Comparison of ENCODE assay signal across 8 mouse cellular contexts in genomic region chr1:129244292-129244691, GRCm38 (mm10). TPM values are rescaled to one million over a fixed set of nuclear protein-coding genes. Genes with fewer than 3 reads are reported as not detected.
DNase-seq lines count a peak whose midpoint lies in the region; ATAC-seq lines count a peak whose summit lies in the region.

No protein-coding gene starts in this region.

- peak; percentile 10 for DNase-seq in adrenal gland, postnatal 14 days
- DNase-seq in adrenal gland, adult 18-20 months (ENCODE audit: low spot score in 2 of 2): no peak
- DNase-seq in right cerebral cortex, adult 18-20 months: peak; percentile 32
- DNase-seq in right cerebral cortex, postnatal 25 days: no peak
- peak; percentile 26 to 45 for DNase-seq in left cerebral cortex, postnatal 14 days (ENCODE audit: low spot score in 2 of 2)
- peak; percentile 5 for DNase-seq in thymus, postnatal 14 days
- DNase-seq in c-Kit-positive CD71-positive TER-119-positive erythroid progenitor cells, embryonic 14.5 days (ENCODE audit: low spot score): no peak

- intact Hi-C loops in left cerebral cortex, postnatal 14 days (cut with DNase I): loop anchor here (2.0 kb wide), 1 partner anchor 369 kb away; no protein-coding TSS in a partner anchor

- peak; percentile 56; the same call in 1 of the 2 replicates for ATAC-seq in granulocyte monocyte progenitor cell, adult 5-6 weeks (replicated peaks; ENCODE audit: poor library complexity, severe bottlenecking)

RNA-seq across cellular contexts. Expression of gene Thsd7b, which starts 28.8 kb away (rescaled TPM):
- 0.45 and 0.56 TPM in 2 replicates for total RNA-seq in adrenal gland, postnatal 14 days (2021)
- 1 to 10 TPM in 1 of 2 experiments, under 1 TPM in 1; 0.67 to 1.2 TPM for total RNA-seq in adrenal gland, adult 18-20 months (2021)
- not detected in 2 replicates for total RNA-seq in granulocyte monocyte progenitor cell, adult 5-6 weeks (2014; fragmentation: Nextera tagmentation)
- not detected in 2 replicates for total RNA-seq in granulocyte monocyte progenitor cell, adult 5-6 weeks (2017)
- 10 to 100 TPM; 10.3 to 12.2 TPM for total RNA-seq in left cerebral cortex, postnatal 14 days (2021)

Comparison
In these comparisons a context has a peak if more than half of its experiments do, and no peak if none do; other contexts are left out.
1. DNase-seq: peak in adrenal gland, postnatal 14 days (single experiment), right cerebral cortex, adult 18-20 months (single experiment), left cerebral cortex, postnatal 14 days (2 of 2) and thymus, postnatal 14 days (single experiment); none in adrenal gland, adult 18-20 months (0 of 2), right cerebral cortex, postnatal 25 days (single experiment) and c-Kit-positive CD71-positive TER-119-positive erythroid progenitor cells, embryonic 14.5 days (single experiment).